Mouse (Mus musculus) heart, embryonic 13.5 days (tissue): ENCODE measurements around the gene Fam129a. TPM values are rescaled to one million over a fixed set of nuclear protein-coding genes. Genes with fewer than 3 reads are reported as not detected.
A peak's percentile ranks its signal among the peaks of the same experiment; 100 is the strongest.

ENCODE experiments used
- ATAC-seq: fragments of 200-750 bp; cut with Nextera tagmentation; 2 replicates; pipeline ENCODE4 v1.8.0; 2017; ENCODE audit warnings: moderate TSS enrichment; ENCODE audit not compliant: insufficient number of reproducible peaks, low FRiP score, low TSS enrichment; ENCODE audit errors: extremely low read depth
- H3K27ac ChIP-seq: fragments of 300-500 bp; sonication (generic); replicated peaks from 2 replicates; pipeline ENCODE4 v1.5.1; 2015; ENCODE audit warnings: moderate library complexity, mild to moderate bottlenecking, inconsistent platforms
- H3K27me3 ChIP-seq: fragments of 300-500 bp; sonication (generic); replicated peaks from 2 replicates; pipeline ENCODE4 v1.6.1; 2015; ENCODE audit warnings: mild to moderate bottlenecking, inconsistent platforms
- H3K36me3 ChIP-seq: fragments of 300-500 bp; sonication (generic); 2 replicates; pipeline ENCODE4 v1.6.1; 2015; ENCODE audit warnings: mild to moderate bottlenecking, inconsistent platforms
- H3K4me1 ChIP-seq: fragments of 300-500 bp; sonication (generic); 2 replicates; pipeline ENCODE4 v1.6.1; 2015; ENCODE audit warnings: inconsistent platforms
- H3K4me2 ChIP-seq: fragments of 300-500 bp; sonication (generic); 2 replicates; pipeline ENCODE4 v1.6.1; 2015; ENCODE audit warnings: inconsistent platforms, mild to moderate bottlenecking, moderate library complexity
- H3K4me3 ChIP-seq: fragments of 300-500 bp; sonication (generic); 2 replicates; pipeline ENCODE4 v1.5.1; 2015; ENCODE audit warnings: moderate library complexity, mild to moderate bottlenecking, inconsistent platforms
- H3K9ac ChIP-seq: fragments of 300-500 bp; sonication (generic); 2 replicates; pipeline ENCODE4 v1.6.1; 2015; ENCODE audit warnings: inconsistent platforms, mild to moderate bottlenecking, moderate library complexity
- H3K9me3 ChIP-seq: fragments of 300-500 bp; sonication (generic); 2 replicates; pipeline ENCODE4 v1.6.1; 2016; ENCODE audit warnings: inconsistent platforms
- WGBS: fragments of 180-500 bp; shearing (Covaris S2); methylation state at CpG from one replicate; pipeline ENCODE4 v1.1.7; 2015; ENCODE audit warnings: mixed read lengths; 5-methylcytosine and 5-hydroxymethylcytosine counted together
- polyA plus RNA-seq: library from polyadenylated mRNA; unstranded; fragments of >200 nt; fragmentation: Nextera tagmentation; extraction: Ambion mirVana; gene quantifications from 2 replicates; pipeline ENCODE4 v1.2.1, GENCODE M21; 2015

The Fam129a gene
- polyA plus RNA-seq, 1 experiment from 2014 or later: 4.7 TPM

- peak; percentile 99 for ATAC-seq
- WGBS: under 1% methylated on average over 54 of the region's 64 CpGs
- Histone ChIP-seq H3K4me2 (peak within 1 kb of the TSS; percentile 91), H3K9me3 (no peaks in the 10 kb centered on the region), H3K4me1 (peaks cover 25% of the 10 kb centered on the region), H3K27me3 (no peaks in the 10 kb centered on the region), H3K27ac (peak within 1 kb of the TSS; percentile 77), H3K36me3 (peaks cover 4% of the 10 kb centered on the region), H3K4me3 (peak within 1 kb of the TSS; percentile 97), H3K9ac (peak within 1 kb of the TSS; percentile 89)
Observed at GRCm38 (mm10) chr1:151754881-151755659, 184.1 kb downstream of the Fam129a start, which contains the start of gene Edem3. TSS of gene Edem3 (plus strand) at chr1:151755371.

- H3K36me3 ChIP-seq: peaks cover 9% of the 10 kb centered on the region
- ATAC-seq: peak; percentile 8; the same call in 1 of the 2 replicates
Observed at GRCm38 (mm10) chr1:151755660-151756424, 184.9 kb downstream of the Fam129a start.

DNA sequence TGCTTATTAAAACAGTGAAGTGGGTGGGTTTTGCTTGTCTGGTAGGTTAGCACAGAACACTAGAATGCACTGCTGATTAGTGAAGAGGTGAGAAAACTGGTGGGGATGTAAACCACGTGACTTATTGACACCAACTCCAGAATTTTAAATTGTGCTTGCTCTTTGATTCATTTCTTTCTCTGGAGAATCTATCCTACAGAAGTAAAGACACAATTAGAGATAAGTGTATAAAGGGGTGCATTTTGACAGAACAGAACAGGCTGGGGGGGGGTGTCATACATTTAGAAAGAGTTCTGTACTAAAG is 185.4 kb downstream of the Fam129a start:
- H3K36me3 ChIP-seq: peaks cover 14% of the 10 kb centered on the region
- H3K4me3 ChIP-seq: peak overlapping the region; percentile 97
- 0 out of 2 replicates have a peak overlapping the region, but pooled peaks have one; percentile 77 for H3K27ac ChIP-seq
- ATAC-seq: no peak
- peaks cover 25% of the 10 kb centered on the region for H3K4me1 ChIP-seq
- H3K9ac ChIP-seq: peak overlapping the region; percentile 89
- WGBS: 18% methylated on average over 1 of the region's 1 CpGs
- H3K4me2 ChIP-seq: peak overlapping the region; percentile 91
- no peaks in the 10 kb centered on the region for H3K27me3 ChIP-seq
- H3K9me3 ChIP-seq: no peaks in the 10 kb centered on the region

More at GRCm38 (mm10) chr1:151755660-151756424, 184.9 kb downstream of the Fam129a start:
- H3K4me1 ChIP-seq: peaks cover 25% of the 10 kb centered on the region
- H3K27me3 ChIP-seq: no peaks in the 10 kb centered on the region
- 3% methylated on average over 36 of the region's 36 CpGs for WGBS
- H3K9me3 ChIP-seq: no peaks in the 10 kb centered on the region
- H3K4me3 ChIP-seq: peak overlapping the region; percentile 97
- H3K9ac ChIP-seq: peak overlapping the region; percentile 89
- peak overlapping the region; percentile 91 for H3K4me2 ChIP-seq
- H3K27ac ChIP-seq: peak overlapping the region; percentile 77

DNA sequence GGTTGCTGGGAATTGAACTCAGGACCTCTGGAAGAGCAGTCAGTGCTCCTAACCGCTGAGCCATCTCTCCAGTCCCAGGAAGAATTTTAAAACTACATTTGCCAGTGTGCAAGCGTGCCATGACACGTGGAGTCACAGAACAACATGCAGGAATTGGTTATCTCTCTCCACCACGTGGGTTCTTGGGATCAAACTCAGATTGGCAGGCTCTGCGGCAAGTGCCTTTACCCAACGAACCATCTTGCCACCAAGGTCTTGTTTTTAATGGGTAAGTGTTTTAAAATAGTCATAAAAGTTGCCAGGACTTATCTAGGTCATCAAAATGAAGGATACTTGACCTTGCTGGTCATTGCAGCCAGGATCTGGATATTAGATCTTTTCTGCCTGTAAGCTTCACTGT is 187.3 kb downstream of the Fam129a start:
- ATAC-seq: no peak
- WGBS: 75% methylated on average over 6 of the region's 6 CpGs
- H3K27me3 ChIP-seq: no peaks in the 10 kb centered on the region
- peaks cover 28% of the 10 kb centered on the region for H3K36me3 ChIP-seq
- no peak overlapping the region for H3K4me3 ChIP-seq
- no peak overlapping the region for H3K4me2 ChIP-seq
- no peak overlapping the region for H3K27ac ChIP-seq
- H3K9me3 ChIP-seq: no peaks in the 10 kb centered on the region
- H3K9ac ChIP-seq: no peak overlapping the region
- H3K4me1 ChIP-seq: peaks cover 28% of the 10 kb centered on the region

- peaks cover 30% of the 10 kb centered on the region for H3K4me1 ChIP-seq
- no peaks in the 10 kb centered on the region for H3K9me3 ChIP-seq
- H3K4me2 ChIP-seq: no peak overlapping the region
- H3K27ac ChIP-seq: no peak overlapping the region
- peaks cover 28% of the 10 kb centered on the region for H3K36me3 ChIP-seq
- no peak overlapping the region for H3K9ac ChIP-seq
- no peak overlapping the region for H3K4me3 ChIP-seq
- no peaks in the 10 kb centered on the region for H3K27me3 ChIP-seq
- ATAC-seq: no peak
- WGBS: 74% methylated on average over 2 of the region's 2 CpGs
Observed at GRCm38 (mm10) chr1:151758991-151759390, 188.0 kb downstream of the Fam129a start.

- Histone ChIP-seq H3K4me1 (peaks cover 14% of the 10 kb centered on the region), H3K27ac (0 out of 2 replicates have a peak overlapping the region, but pooled peaks have one; percentile 53), H3K27me3 (no peaks in the 10 kb centered on the region), H3K9ac (no peak overlapping the region), H3K4me2 (no peak overlapping the region), H3K4me3 (no peak overlapping the region), H3K36me3 (peaks cover 35% of the 10 kb centered on the region), H3K9me3 (no peaks in the 10 kb centered on the region)
- ATAC-seq: no peak
- 54% methylated on average over 3 of the region's 3 CpGs for WGBS
Observed at GRCm38 (mm10) chr1:151764236-151764635, 193.2 kb downstream of the Fam129a start.

DNA sequence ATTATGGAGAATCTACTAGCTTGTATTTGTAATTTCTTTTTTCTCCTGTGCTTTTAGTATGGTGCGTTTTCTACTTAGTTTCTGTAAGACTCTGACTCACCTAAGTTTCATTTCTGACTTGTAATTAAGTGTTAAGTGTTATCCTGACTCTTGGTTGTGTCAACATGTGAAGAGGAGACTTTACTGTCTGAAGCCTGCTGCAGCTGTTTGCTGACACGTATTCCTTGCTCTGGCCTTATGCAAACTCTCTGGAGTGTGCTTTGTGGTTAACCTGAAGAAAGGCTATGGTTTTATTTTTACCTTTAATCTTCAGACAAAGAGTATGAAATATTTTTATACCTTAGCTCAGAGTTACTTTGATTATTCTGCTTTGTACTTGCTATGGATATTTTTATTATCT is 195.2 kb downstream of the Fam129a start:
- H3K4me3 ChIP-seq: no peak overlapping the region
- no peak overlapping the region for H3K9ac ChIP-seq
- H3K36me3 ChIP-seq: peaks cover 35% of the 10 kb centered on the region
- 69% methylated on average over 2 of the region's 2 CpGs for WGBS
- peaks cover 14% of the 10 kb centered on the region for H3K4me1 ChIP-seq
- no peak overlapping the region for H3K27ac ChIP-seq
- no peaks in the 10 kb centered on the region for H3K27me3 ChIP-seq
- no peaks in the 10 kb centered on the region for H3K9me3 ChIP-seq
- ATAC-seq: no peak
- no peak overlapping the region for H3K4me2 ChIP-seq

DNA sequence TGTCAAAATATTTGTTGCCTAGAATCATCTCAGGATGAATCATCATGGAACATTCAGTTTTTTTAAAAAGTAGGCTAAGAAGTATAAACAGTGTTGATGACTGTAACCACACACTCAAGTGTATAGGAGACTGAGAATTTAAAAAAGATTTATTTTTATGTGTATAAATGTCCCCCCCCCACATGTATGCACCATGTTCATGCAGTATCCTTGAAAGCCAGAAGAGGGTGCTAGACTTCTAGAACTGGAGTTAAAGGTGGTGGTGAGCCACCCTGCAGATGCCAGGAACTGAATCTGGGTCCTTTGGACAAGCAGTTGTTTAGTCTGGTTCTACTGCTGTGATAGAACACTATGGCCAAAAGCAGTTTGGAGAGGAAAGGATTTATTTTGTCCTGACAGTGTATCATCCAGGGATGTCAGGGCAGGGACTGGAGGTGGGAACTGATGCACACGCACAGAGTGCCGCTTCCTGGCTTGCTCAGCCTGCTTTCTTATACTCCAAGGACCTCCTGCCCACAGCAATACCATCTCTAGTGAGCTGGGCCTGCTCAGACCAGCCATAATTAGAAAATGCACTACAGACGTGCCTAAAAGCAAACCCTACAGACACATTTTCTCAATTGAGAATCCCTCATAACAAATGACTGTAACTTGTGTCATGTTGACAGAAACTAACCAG is 196.1 kb downstream of the Fam129a start:
- WGBS: 79% methylated on average over 3 of the region's 3 CpGs
- H3K27ac ChIP-seq: no peak overlapping the region
- peaks cover 14% of the 10 kb centered on the region for H3K4me1 ChIP-seq
- no peaks in the 10 kb centered on the region for H3K9me3 ChIP-seq
- no peak overlapping the region for H3K4me2 ChIP-seq
- H3K4me3 ChIP-seq: no peak overlapping the region
- no peaks in the 10 kb centered on the region for H3K27me3 ChIP-seq
- no peak for ATAC-seq
- peaks cover 36% of the 10 kb centered on the region for H3K36me3 ChIP-seq
- H3K9ac ChIP-seq: no peak overlapping the region

GRCm38 (mm10) chr1:151769200-151769913 is 198.4 kb downstream of the Fam129a start:
- H3K27me3 ChIP-seq: no peaks in the 10 kb centered on the region
- WGBS: 83% methylated on average over 3 of the region's 3 CpGs
- ATAC-seq: no peak
- no peaks in the 10 kb centered on the region for H3K4me1 ChIP-seq
- no peak overlapping the region for H3K4me3 ChIP-seq
- no peaks in the 10 kb centered on the region for H3K9me3 ChIP-seq
- no peak overlapping the region for H3K9ac ChIP-seq
- H3K4me2 ChIP-seq: no peak overlapping the region
- H3K36me3 ChIP-seq: peaks cover 42% of the 10 kb centered on the region
- H3K27ac ChIP-seq: no peak overlapping the region
